Mouse (Mus musculus) brain, adult 10 weeks (tissue): ENCODE data around the gene Ly75. TPM values are rescaled to one million over a fixed set of nuclear protein-coding genes. Genes with fewer than 3 reads are reported as not detected.

Source experiments
- polyA plus RNA-seq: library from polyadenylated mRNA; stranded (reverse); fragments of 350-450 nt; fragmentation: Illumina TruSeq; extraction: RNeasy Lipid Tissue Mini Kit (QIAGEN cat#74804); gene quantifications from one replicate; pipeline ENCODE4 v1.2.3, GENCODE M21; 2015; ENCODE audit warnings: low read depth, low replicate concordance

Gene Ly75
- 0.52 TPM for polyA plus RNA-seq

GRCm38 (mm10) chr2:60382858-60383669, at the start of gene Ly75:
Ly75 (minus strand) TSS chr2:60383303.

GRCm38 (mm10) chr2:60284467-60284821, 98.7 kb downstream of the Ly75 start, which contains the start of gene Cd302:
Cd302 (minus strand) TSS chr2:60284488.

Other genes with a start within 250 kb of the Ly75 start
- 24.1 TPM for gene Baz2b, start 173.5 kb downstream of the Ly75 start, polyA plus RNA-seq
- gene March7, start 173.4 kb downstream of the Ly75 start, polyA plus RNA-seq = 49.6 TPM
- gene Cd302, start 98.8 kb downstream of the Ly75 start, polyA plus RNA-seq = 41.9 TPM
- 0.28 TPM for gene Pla2r1, start 170.0 kb upstream of the Ly75 start, polyA plus RNA-seq